Mouse (Mus musculus) G1E (cell line): ENCODE results near the gene Ccdc141. TPM values are rescaled to one million over a fixed set of nuclear protein-coding genes. Genes with fewer than 3 reads are reported as not detected.

Source experiments
- ATAC-seq: 2 replicates; pipeline ENCODE4 v1.8.0; 2016; ENCODE audit warnings: mild to moderate bottlenecking; ENCODE audit not compliant: insufficient number of reproducible peaks, poor library complexity, low FRiP score, severe bottlenecking; ENCODE audit errors: extremely low read depth
- DNase-seq: peaks from one replicate; pipeline ENCODE4 v3.0.0; 2012; ENCODE audit warnings: low spot score
- H3K27me3 ChIP-seq: 2 replicates; pipeline ENCODE4 v1.6.1; 2012; ENCODE audit warnings: mild to moderate bottlenecking, low read length, inconsistent platforms; ENCODE audit not compliant: insufficient read depth
- H3K36me3 ChIP-seq: replicated peaks from 2 replicates; pipeline ENCODE3; 2012; ENCODE audit warnings: mild to moderate bottlenecking, inconsistent platforms
- H3K4me1 ChIP-seq: 2 replicates; pipeline ENCODE4 v1.6.1; 2012; ENCODE audit warnings: low read depth, low read length, inconsistent platforms, mixed read lengths; ENCODE audit not compliant: insufficient read depth
- H3K4me3 ChIP-seq: 2 replicates; pipeline ENCODE4 v1.5.1; 2012; ENCODE audit warnings: low read depth, mild to moderate bottlenecking, inconsistent platforms, low read length, moderate library complexity, mixed read lengths
- H3K9me3 ChIP-seq: replicated peaks from 2 replicates; pipeline ENCODE4 v1.6.1; 2012; ENCODE audit warnings: inconsistent platforms
- CTCF ChIP-seq: IDR thresholded peaks from 2 replicates; pipeline ENCODE4 v1.5.1; 2012; ENCODE audit warnings: low read depth, low read length, inconsistent platforms, mixed read lengths
- GATA1 ChIP-seq: IDR thresholded peaks from 2 replicates; pipeline ENCODE4 v1.6.1; 2012; ENCODE audit warnings: borderline replicate concordance, low read length, inconsistent platforms, mixed read lengths
- GATA2 ChIP-seq: IDR thresholded peaks from 2 replicates; pipeline ENCODE4 v1.6.1; 2012; ENCODE audit warnings: low read depth, low read length, inconsistent platforms, borderline replicate concordance
- POLR2AphosphoS5 ChIP-seq: IDR thresholded peaks from 2 replicates; pipeline ENCODE4 v1.6.1; 2012; ENCODE audit warnings: low read depth, low read length, inconsistent platforms; ENCODE audit not compliant: insufficient replicate concordance
- TAL1 ChIP-seq: conservative IDR thresholded peaks from 2 replicates; pipeline ENCODE4 v1.6.1; 2012; ENCODE audit warnings: low read depth, low read length, inconsistent platforms, mixed read lengths
- polyA plus RNA-seq: library from polyadenylated mRNA; stranded (reverse); fragments of >175 nt; gene quantifications from 2 replicates; pipeline ENCODE4 v1.2.3, GENCODE M21; 2012
- total RNA-seq, 2 experiments: library from RNA; stranded (forward) in 1 of 2; stranded (reverse) in 1 of 2; fragments of 200-1000 nt in 1 of 2; fragments of >200 nt in 1 of 2; fragmentation: Nextera tagmentation in 1 of 2; gene quantifications; 2 replicates each; pipeline ENCODE4 v1.2.3; 2014 to 2017

Gene Ccdc141
- total and polyA plus RNA-seq, 3 experiments: 0.11 TPM; not detected in 2

DNA sequence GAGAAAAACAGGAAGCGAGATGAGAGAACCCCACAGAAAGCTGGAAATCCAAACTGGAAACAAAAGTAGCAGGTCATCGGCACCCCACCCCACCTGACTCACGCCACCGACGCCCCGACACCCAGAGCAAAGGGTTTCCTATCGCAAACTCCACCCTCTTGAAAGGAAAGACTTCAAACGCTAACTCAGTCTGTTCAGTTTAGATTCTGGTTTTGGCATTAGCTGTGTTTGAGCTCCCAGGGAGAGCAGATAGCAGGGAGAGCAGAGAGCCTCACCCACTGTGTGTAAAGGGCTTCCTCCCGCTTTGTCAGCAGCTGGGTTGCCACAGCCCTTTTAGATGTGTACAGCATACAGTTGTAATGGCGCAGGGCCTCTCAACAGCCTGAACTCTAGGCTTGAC lies 6.0 kb upstream of the Ccdc141 start:
- Histone ChIP-seq H3K36me3 (no peaks in the 10 kb centered on the region), H3K27me3 (no peaks in the 10 kb centered on the region), H3K4me3 (no peak overlapping the region), H3K4me1 (no peaks in the 10 kb centered on the region), H3K9me3 (peaks cover 32% of the 10 kb centered on the region)
- DNase-seq (no peak), ATAC-seq (no peak)
- TF ChIP-seq POLR2AphosphoS5: no peak
- TF ChIP-seq CTCF: no peak
- TF ChIP-seq GATA2: no peak
- TF ChIP-seq TAL1: no peak
- TF ChIP-seq GATA1: no peak

DNA sequence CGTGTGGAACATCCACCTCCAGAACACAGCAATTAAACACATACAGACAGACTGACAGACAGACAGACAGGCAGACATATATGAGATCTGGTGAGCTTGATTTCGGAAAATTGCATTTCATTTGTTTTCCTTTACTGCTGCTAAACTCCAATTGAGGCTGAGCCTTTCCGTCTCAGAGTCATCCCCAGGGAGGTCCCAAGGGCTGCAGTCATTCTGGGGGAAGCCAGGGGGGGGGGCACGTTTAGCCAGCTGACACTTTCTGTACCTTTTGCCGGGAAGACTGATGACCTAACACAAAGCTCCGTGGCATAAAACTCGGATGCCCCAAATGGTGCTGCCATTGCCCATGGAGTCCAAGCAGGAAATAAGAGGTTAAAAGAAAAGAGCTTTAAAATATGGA lies 5.0 kb upstream of the Ccdc141 start:
- no peaks in the 10 kb centered on the region for H3K27me3 ChIP-seq
- H3K9me3 ChIP-seq: peaks cover 31% of the 10 kb centered on the region
- DNase-seq (no peak), ATAC-seq (no peak)
- no peaks in the 10 kb centered on the region for H3K36me3 ChIP-seq
- no peak overlapping the region for H3K4me3 ChIP-seq
- H3K4me1 ChIP-seq: no peaks in the 10 kb centered on the region
- TF ChIP-seq GATA1 (no peak), TAL1 (no peak), CTCF (no peak), POLR2AphosphoS5 (no peak), GATA2 (no peak)

GRCm38 (mm10) chr2:77174313-77174712 lies 3.9 kb upstream of the Ccdc141 start:
- H3K27me3 ChIP-seq: no peaks in the 10 kb centered on the region
- H3K4me3 ChIP-seq: no peak overlapping the region
- DNase-seq (no peak), ATAC-seq (no peak)
- TF ChIP-seq GATA1 (no peak), GATA2 (no peak), CTCF (no peak), TAL1 (no peak), POLR2AphosphoS5 (no peak)
- no peaks in the 10 kb centered on the region for H3K4me1 ChIP-seq
- H3K36me3 ChIP-seq: no peaks in the 10 kb centered on the region
- peaks cover 39% of the 10 kb centered on the region for H3K9me3 ChIP-seq

- H3K4me1 ChIP-seq: no peaks in the 10 kb centered on the region
Measured at GRCm38 (mm10) chr2:77173821-77174220, 3.4 kb upstream of the Ccdc141 start.

GRCm38 (mm10) chr2:77173366-77173765 lies 2.9 kb upstream of the Ccdc141 start:
- Histone ChIP-seq H3K27me3 (no peaks in the 10 kb centered on the region), H3K4me1 (no peaks in the 10 kb centered on the region), H3K9me3 (peaks cover 43% of the 10 kb centered on the region), H3K4me3 (no peak overlapping the region), H3K36me3 (no peaks in the 10 kb centered on the region)
- ATAC-seq: no peak
- TF ChIP-seq GATA1 (no peak), POLR2AphosphoS5 (no peak), TAL1 (no peak), GATA2 (no peak), CTCF (no peak)
- DNase-seq: no peak

More at GRCm38 (mm10) chr2:77173821-77174220, 3.4 kb upstream of the Ccdc141 start:
- no peak for ATAC-seq
- no peak for TF ChIP-seq TAL1
- no peak for TF ChIP-seq GATA2
- Histone ChIP-seq H3K36me3 (no peaks in the 10 kb centered on the region), H3K9me3 (peaks cover 40% of the 10 kb centered on the region), H3K4me3 (no peak overlapping the region), H3K27me3 (no peaks in the 10 kb centered on the region)
- DNase-seq: no peak

DNA sequence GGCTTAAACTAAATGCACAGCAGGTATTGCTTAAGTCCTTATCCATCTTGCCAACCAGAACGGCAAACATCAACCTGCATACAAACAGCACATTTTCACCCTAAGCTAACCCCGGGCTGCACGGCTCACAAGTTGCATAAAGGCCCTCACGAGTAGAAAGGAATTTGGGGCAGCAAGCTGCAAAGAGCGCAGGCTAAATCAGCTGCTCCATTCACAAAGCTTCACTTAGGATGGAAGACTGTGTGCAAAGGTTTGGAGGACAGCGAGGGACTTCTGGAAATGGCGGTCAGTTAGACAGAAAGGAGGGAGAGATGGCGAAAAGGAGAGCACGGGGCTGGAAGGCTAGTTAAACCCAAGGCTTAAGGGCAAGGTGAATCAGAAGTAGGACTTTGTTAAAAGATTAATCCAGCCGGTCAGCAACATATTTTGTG lies 1.8 kb upstream of the Ccdc141 start:
- Histone ChIP-seq H3K27me3 (no peaks in the 10 kb centered on the region), H3K4me3 (no peak overlapping the region), H3K36me3 (no peaks in the 10 kb centered on the region), H3K9me3 (peaks cover 46% of the 10 kb centered on the region), H3K4me1 (no peaks in the 10 kb centered on the region)
- ATAC-seq: no peak
- TF ChIP-seq GATA1 (no peak), TAL1 (no peak), POLR2AphosphoS5 (no peak), CTCF (no peak), GATA2 (no peak)
- no peak for DNase-seq
